Mouse (Mus musculus): Measurements from ENCODE around the gene Slc38a1. TPM values are rescaled to one million over a fixed set of nuclear protein-coding genes. Genes with fewer than 3 reads are reported as not detected.

Slc38a1 gene
- polyA plus RNA-seq, 1 experiment from 2014 or later = 81.9 TPM

- H3K4me3 ChIP-seq (ENCODE audit: low read depth, low read length) = no peak overlapping the region
Observed at GRCm38 (mm10) chr15:96551569-96552380, 90.9 kb downstream of the Slc38a1 start.

DNA sequence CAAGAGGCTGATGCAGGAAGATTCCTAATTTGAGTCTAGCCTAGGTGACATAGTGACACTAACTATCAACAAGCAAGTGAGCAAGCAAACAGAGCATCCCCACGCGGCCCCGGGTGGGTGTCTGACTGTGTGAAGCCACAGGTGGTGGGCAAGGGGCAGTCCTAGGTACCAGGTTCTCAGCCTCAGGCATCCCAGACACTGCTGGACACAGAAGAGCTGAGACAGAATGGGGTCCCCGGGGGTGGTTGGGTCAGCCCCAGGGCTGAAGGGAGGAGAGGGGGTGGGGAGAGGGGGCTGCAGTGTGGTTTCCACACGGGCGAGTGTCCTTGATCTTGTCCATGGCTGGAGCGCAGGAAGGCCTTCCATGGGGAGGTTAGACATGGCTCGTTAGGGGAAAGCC lies 91.6 kb downstream of the Slc38a1 start:
- ATAC-seq (replicated peaks; ENCODE audit: insufficient number of reproducible peaks, low FRiP score, low TSS enrichment) = no peak
- Histone ChIP-seq H3K36me3 (ENCODE audit: control insufficient read depth, insufficient read depth, low read length) (no peaks in the 10 kb centered on the region), H3K4me3 (ENCODE audit: low read depth, low read length) (no peak overlapping the region), H3K4me2 (no peak overlapping the region), H3K9ac (ENCODE audit: low read depth, low read length) (no peak overlapping the region), H3K4me1 (ENCODE audit: control insufficient read depth, insufficient read depth, low read length) (no peaks in the 10 kb centered on the region; the same call in 1 of the 2 replicates), H3K27ac (ENCODE audit: low read depth, low read length) (no peak overlapping the region), H3K27me3 (ENCODE audit: control insufficient read depth, insufficient read depth, low read length) (no peaks in the 10 kb centered on the region), H3K9me3 (replicated peaks; ENCODE audit: control insufficient read depth, low read length) (no peaks in the 10 kb centered on the region)
- 81% methylated on average over 8 of the region's 8 CpGs for WGBS (ENCODE audit: insufficient replicate concordance)

More at GRCm38 (mm10) chr15:96551569-96552380, 90.9 kb downstream of the Slc38a1 start:
- Histone ChIP-seq H3K4me1 (ENCODE audit: control insufficient read depth, insufficient read depth, low read length) (no peaks in the 10 kb centered on the region; the same call in 1 of the 2 replicates), H3K27me3 (ENCODE audit: control insufficient read depth, insufficient read depth, low read length) (no peaks in the 10 kb centered on the region), H3K9me3 (replicated peaks; ENCODE audit: control insufficient read depth, low read length) (no peaks in the 10 kb centered on the region), H3K36me3 (ENCODE audit: control insufficient read depth, insufficient read depth, low read length) (no peaks in the 10 kb centered on the region), H3K4me2 (no peak overlapping the region), H3K27ac (ENCODE audit: low read depth, low read length) (no peak overlapping the region), H3K9ac (ENCODE audit: low read depth, low read length) (no peak overlapping the region)
- no peak for ATAC-seq (replicated peaks; ENCODE audit: insufficient number of reproducible peaks, low FRiP score, low TSS enrichment)
- WGBS (ENCODE audit: insufficient replicate concordance) = 59% methylated on average over 9 of the region's 9 CpGs

DNA sequence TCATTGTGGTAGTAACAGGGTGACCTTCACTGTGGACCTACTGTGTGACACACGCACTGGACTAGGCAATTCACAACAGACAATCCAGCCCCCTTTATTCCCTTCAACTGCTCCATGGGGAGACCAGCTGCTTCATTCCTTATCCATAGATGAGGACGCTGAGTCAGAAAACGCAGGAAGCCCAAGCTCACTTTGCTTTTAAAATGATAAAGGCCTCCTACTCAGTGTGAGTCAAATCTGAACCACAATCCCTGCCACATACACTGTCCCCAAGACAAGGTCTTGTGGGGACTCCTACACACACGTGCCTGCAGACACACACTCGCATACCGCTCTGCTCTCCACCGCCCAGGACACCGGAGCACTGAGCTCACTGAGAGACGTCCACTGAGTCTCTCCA lies 94.3 kb downstream of the Slc38a1 start:
- H3K27ac ChIP-seq (ENCODE audit: low read depth, low read length) = no peak overlapping the region
- H3K4me3 ChIP-seq (ENCODE audit: low read depth, low read length) = no peak overlapping the region
- no peak overlapping the region for H3K4me2 ChIP-seq
- H3K9me3 ChIP-seq (replicated peaks; ENCODE audit: control insufficient read depth, low read length) = no peaks in the 10 kb centered on the region
- ATAC-seq (replicated peaks; ENCODE audit: insufficient number of reproducible peaks, low FRiP score, low TSS enrichment) = no peak
- 75% methylated on average over 9 of the region's 9 CpGs for WGBS (ENCODE audit: insufficient replicate concordance)
- H3K27me3 ChIP-seq (ENCODE audit: control insufficient read depth, insufficient read depth, low read length) = no peaks in the 10 kb centered on the region
- no peaks in the 10 kb centered on the region for H3K36me3 ChIP-seq (ENCODE audit: control insufficient read depth, insufficient read depth, low read length)
- no peak overlapping the region for H3K9ac ChIP-seq (ENCODE audit: low read depth, low read length)
- H3K4me1 ChIP-seq (ENCODE audit: control insufficient read depth, insufficient read depth, low read length) = no peaks in the 10 kb centered on the region; the same call in 1 of the 2 replicates

DNA sequence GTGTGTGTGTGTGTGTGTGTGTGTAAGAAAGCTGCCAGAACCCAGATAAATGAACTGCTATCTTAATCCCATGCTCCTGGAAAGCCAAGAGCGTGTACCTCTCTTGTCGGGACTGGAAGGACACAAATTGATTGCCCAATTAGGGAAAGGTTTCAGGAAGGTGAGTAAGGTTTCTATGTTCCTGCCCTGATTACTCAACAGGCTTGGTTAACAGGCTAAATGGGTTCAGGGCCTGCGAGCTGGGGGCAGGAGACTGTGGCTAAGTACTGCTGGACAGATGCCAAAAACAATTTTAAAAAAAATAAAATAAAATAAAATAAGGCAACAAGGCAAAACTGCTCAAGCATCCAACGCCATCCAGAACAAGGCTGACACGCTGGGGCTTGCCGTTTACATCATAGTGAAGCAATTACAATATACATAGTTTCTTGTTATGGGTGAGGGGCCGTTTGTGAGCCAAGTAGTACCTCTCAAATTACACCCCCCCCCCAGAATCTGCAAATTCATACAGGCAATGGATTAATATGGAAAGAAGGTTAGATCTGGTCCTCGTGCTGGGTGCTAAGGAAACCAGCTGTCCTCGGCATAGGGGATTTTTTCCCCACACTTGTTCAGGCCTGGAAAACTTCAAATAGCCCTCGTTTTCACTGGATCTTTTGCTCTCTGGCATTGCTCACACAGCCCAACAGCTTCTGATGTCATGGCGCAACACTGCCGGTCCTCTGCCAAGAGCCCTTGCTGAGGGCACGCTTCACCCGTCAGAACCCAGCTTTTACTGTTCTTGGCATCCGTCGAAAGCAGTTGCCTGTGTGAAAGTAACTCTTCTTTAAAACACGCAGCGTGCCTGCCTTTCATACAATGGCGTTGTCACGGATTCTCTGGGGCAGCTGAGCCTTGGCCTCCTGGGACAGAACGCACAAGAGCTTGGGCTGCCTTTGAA lies 95.2 kb downstream of the Slc38a1 start:
- no peaks in the 10 kb centered on the region for H3K27me3 ChIP-seq (ENCODE audit: control insufficient read depth, insufficient read depth, low read length)
- H3K9me3 ChIP-seq (replicated peaks; ENCODE audit: control insufficient read depth, low read length) = no peaks in the 10 kb centered on the region
- no peaks in the 10 kb centered on the region for H3K36me3 ChIP-seq (ENCODE audit: control insufficient read depth, insufficient read depth, low read length)
- no peak for ATAC-seq (replicated peaks; ENCODE audit: insufficient number of reproducible peaks, low FRiP score, low TSS enrichment)
- H3K4me1 ChIP-seq (ENCODE audit: control insufficient read depth, insufficient read depth, low read length) = no peaks in the 10 kb centered on the region; the same call in 1 of the 2 replicates
- H3K27ac ChIP-seq (ENCODE audit: low read depth, low read length) = no peak overlapping the region
- 70% methylated on average over 21 of the region's 21 CpGs for WGBS (ENCODE audit: insufficient replicate concordance)
- no peak overlapping the region for H3K4me2 ChIP-seq
- no peak overlapping the region for H3K9ac ChIP-seq (ENCODE audit: low read depth, low read length)
- no peak overlapping the region for H3K4me3 ChIP-seq (ENCODE audit: low read depth, low read length)

- peak overlapping the region; percentile 60 for H3K4me2 ChIP-seq
- WGBS (ENCODE audit: insufficient replicate concordance) = 3% methylated on average over 24 of the region's 24 CpGs
- no peaks in the 10 kb centered on the region for H3K27me3 ChIP-seq (ENCODE audit: control insufficient read depth, insufficient read depth, low read length)
- H3K9me3 ChIP-seq (replicated peaks; ENCODE audit: control insufficient read depth, low read length) = no peaks in the 10 kb centered on the region
- H3K27ac ChIP-seq (ENCODE audit: low read depth, low read length) = no peak overlapping the region
- H3K4me1 ChIP-seq (ENCODE audit: control insufficient read depth, insufficient read depth, low read length) = no peaks in the 10 kb centered on the region
- H3K4me3 ChIP-seq (ENCODE audit: low read depth, low read length) = peak overlapping the region; percentile 41
- ATAC-seq (replicated peaks; ENCODE audit: insufficient number of reproducible peaks, low FRiP score, low TSS enrichment) = no peak
- no peaks in the 10 kb centered on the region for H3K36me3 ChIP-seq (ENCODE audit: control insufficient read depth, insufficient read depth, low read length)
- H3K9ac ChIP-seq (ENCODE audit: low read depth, low read length) = peak overlapping the region; percentile 28; the same call in 1 of the 2 replicates
Observed at GRCm38 (mm10) chr15:96543181-96543828, 99.4 kb downstream of the Slc38a1 start.

GRCm38 (mm10) chr15:96542135-96542534 lies 100.6 kb downstream of the Slc38a1 start:
- no peaks in the 10 kb centered on the region for H3K27me3 ChIP-seq (ENCODE audit: control insufficient read depth, insufficient read depth, low read length)
- no peak overlapping the region for H3K4me3 ChIP-seq (ENCODE audit: low read depth, low read length)
- no peaks in the 10 kb centered on the region for H3K36me3 ChIP-seq (ENCODE audit: control insufficient read depth, insufficient read depth, low read length)
- 79% methylated on average over 8 of the region's 8 CpGs for WGBS (ENCODE audit: insufficient replicate concordance)
- H3K9me3 ChIP-seq (replicated peaks; ENCODE audit: control insufficient read depth, low read length) = no peaks in the 10 kb centered on the region
- H3K4me2 ChIP-seq = no peak overlapping the region
- H3K4me1 ChIP-seq (ENCODE audit: control insufficient read depth, insufficient read depth, low read length) = no peaks in the 10 kb centered on the region
- H3K27ac ChIP-seq (ENCODE audit: low read depth, low read length) = no peak overlapping the region
- ATAC-seq (replicated peaks; ENCODE audit: insufficient number of reproducible peaks, low FRiP score, low TSS enrichment) = no peak
- H3K9ac ChIP-seq (ENCODE audit: low read depth, low read length) = no peak overlapping the region

DNA sequence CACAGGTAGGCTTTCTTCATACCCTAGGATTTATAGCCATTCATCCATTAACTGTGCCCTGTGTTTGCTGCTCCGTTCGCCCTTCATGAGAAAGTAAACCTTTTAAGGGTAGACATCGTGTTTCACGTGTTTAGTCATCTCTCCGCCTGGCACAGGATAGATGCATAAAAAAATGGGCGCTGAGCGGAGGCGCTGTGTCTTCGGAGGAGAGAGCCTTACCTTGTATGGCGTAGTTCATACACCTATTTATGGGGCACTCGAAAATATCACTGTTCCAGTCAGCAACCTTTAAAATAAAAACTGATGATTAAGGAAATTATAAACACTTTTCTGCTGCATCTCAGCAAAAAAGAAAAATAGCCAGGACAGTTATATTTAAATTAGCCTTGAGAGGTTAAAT lies 105.4 kb downstream of the Slc38a1 start:
- H3K27ac ChIP-seq (ENCODE audit: low read depth, low read length) = no peak overlapping the region
- no peaks in the 10 kb centered on the region for H3K36me3 ChIP-seq (ENCODE audit: control insufficient read depth, insufficient read depth, low read length)
- no peak overlapping the region for H3K4me3 ChIP-seq (ENCODE audit: low read depth, low read length)
- no peaks in the 10 kb centered on the region for H3K4me1 ChIP-seq (ENCODE audit: control insufficient read depth, insufficient read depth, low read length)
- H3K27me3 ChIP-seq (ENCODE audit: control insufficient read depth, insufficient read depth, low read length) = no peaks in the 10 kb centered on the region
- ATAC-seq (replicated peaks; ENCODE audit: insufficient number of reproducible peaks, low FRiP score, low TSS enrichment) = no peak
- H3K9me3 ChIP-seq (replicated peaks; ENCODE audit: control insufficient read depth, low read length) = no peaks in the 10 kb centered on the region
- no peak overlapping the region for H3K9ac ChIP-seq (ENCODE audit: low read depth, low read length)
- WGBS (ENCODE audit: insufficient replicate concordance) = 92% methylated on average over 11 of the region's 11 CpGs
- H3K4me2 ChIP-seq = no peak overlapping the region

DNA sequence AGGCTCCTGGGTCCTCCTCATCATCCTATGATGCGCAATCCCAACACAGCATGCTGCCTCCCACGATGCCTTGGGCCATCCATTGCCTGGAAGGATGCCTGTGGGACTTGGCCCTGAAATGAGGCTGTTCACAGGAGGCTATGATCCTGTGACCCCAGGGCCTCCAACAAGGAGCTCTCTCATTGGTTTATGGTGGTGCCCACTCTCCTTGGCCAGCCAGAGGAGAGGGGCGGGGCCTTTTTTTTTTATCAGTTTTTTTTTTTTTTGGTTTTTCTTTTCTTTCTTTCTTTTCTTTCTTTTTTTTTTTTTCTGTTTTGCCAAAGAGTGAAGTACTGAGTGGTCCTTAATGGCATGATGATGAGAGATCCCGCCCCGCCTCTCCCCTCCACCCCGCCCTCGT lies 106.3 kb downstream of the Slc38a1 start:
- no peaks in the 10 kb centered on the region for H3K4me1 ChIP-seq (ENCODE audit: control insufficient read depth, insufficient read depth, low read length)
- H3K27me3 ChIP-seq (ENCODE audit: control insufficient read depth, insufficient read depth, low read length) = no peaks in the 10 kb centered on the region
- H3K4me2 ChIP-seq = no peak overlapping the region
- H3K27ac ChIP-seq (ENCODE audit: low read depth, low read length) = no peak overlapping the region
- 93% methylated on average over 7 of the region's 7 CpGs for WGBS (ENCODE audit: insufficient replicate concordance)
- ATAC-seq (replicated peaks; ENCODE audit: insufficient number of reproducible peaks, low FRiP score, low TSS enrichment) = no peak
- no peaks in the 10 kb centered on the region for H3K9me3 ChIP-seq (replicated peaks; ENCODE audit: control insufficient read depth, low read length)
- H3K4me3 ChIP-seq (ENCODE audit: low read depth, low read length) = no peak overlapping the region
- H3K36me3 ChIP-seq (ENCODE audit: control insufficient read depth, insufficient read depth, low read length) = no peaks in the 10 kb centered on the region
- no peak overlapping the region for H3K9ac ChIP-seq (ENCODE audit: low read depth, low read length)

Data from heart, embryonic 11.5 days (tissue).